Mouse (Mus musculus): Measurements from ENCODE around the gene Shf.

DNA sequence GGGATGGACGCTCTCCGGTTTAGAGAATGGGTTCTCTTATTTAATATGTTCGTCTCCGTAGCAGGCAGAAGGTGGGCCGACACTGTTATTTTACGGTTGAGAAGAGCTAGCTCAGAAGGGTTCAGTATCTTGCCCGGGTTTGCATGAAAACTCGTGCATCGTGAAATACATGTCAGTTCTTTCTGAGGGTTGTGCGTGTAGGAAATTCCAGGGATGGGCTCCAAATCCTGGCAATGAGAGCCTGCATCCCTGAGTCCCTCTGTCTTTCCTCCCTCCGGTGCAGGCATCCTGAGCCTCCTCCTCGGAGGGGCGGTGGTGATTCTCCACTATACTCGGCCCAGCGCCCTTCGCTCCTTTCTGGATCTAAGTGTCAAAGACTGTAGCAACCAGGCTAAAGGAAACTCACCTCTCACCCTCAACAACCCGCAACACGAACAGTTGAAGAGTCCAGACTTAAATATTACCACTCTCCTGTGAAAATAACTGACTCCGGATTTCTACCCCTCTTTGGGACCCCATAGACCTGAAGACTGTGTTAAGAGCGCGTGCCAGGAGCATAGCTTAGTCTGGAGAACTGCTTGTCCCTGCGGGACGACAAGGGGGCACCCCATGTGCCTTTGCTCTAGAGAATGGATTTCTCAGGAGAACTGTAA is 66.9 kb downstream of the Shf start:
- TF ChIP-seq CTCF (IDR thresholded peaks at IDR 0.05; ENCODE audit: low read depth, low read length) (no peak), GATA1 (IDR thresholded peaks at IDR 0.05; ENCODE audit: borderline replicate concordance, low read length) (no peak), TAL1 (conservative IDR thresholded peaks at IDR 0.05; ENCODE audit: low read depth, low read length) (no peak)
